Mouse (Mus musculus): ENCODE measurements around the gene Ubox5.

GRCm38 (mm10) chr2:130564063-130564462 lies 65.8 kb downstream of the Ubox5 start:
- TF ChIP-seq GATA1 (IDR thresholded peaks at IDR 0.05; ENCODE audit: borderline replicate concordance, low read length): no peak
- TF ChIP-seq FLI1 (IDR thresholded peaks at IDR 0.05; ENCODE audit: low read length): no peak

Measured in megakaryocyte, embryonic 14.5 days (primary cell).